Mouse (Mus musculus): ENCODE data around the gene Hoxb6. TPM values are rescaled to one million over a fixed set of nuclear protein-coding genes. Genes with fewer than 3 reads are reported as not detected.

Gene Hoxb6
- not detected for polyA plus RNA-seq (2017; shearing (Covaris generic))

DNA sequence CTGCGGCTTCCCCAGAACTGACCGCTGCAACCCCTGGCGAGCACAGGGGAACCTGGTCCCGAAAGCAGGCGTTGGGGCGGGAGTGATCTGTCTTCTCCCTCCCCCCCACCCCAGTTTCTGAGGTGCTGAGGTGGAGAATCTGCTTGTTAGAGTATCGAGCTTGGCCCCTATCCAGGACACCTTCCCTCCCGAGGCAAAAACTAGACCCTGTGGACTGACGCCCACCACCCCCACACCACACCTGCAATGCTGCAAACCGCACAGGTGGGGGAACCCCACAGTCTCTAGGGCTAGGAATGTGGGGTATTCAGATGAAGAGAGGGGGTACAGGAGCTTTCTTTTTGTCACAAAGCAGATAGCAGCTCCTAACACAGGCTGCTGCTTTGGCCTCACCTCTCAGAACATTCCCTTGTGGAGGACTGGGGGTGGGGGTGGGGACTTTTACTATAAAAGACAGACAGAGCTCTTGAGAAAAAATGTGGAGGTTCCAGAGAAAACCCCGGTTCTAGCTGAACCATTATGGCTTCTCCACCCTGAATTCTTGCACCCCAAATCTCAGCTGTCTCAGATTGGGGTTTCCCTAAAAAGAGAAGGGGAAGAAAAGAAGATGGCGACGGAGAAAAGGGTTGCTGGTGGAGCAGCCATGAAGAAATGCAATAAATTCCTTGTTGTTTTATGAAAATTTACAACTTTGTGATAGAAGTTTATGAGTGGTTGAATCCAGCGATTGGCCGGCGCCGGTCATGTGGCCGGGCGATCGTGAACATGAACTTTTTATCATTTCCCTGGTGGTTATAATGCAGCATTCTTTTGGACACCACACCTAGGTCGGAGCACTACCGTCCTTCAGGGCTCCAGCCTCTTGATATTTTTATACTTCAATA is at the start of gene Hoxb6:
Gene Hoxb6 (plus strand): TSS at position 796 of the 884 bp plus-strand sequence.

DNA sequence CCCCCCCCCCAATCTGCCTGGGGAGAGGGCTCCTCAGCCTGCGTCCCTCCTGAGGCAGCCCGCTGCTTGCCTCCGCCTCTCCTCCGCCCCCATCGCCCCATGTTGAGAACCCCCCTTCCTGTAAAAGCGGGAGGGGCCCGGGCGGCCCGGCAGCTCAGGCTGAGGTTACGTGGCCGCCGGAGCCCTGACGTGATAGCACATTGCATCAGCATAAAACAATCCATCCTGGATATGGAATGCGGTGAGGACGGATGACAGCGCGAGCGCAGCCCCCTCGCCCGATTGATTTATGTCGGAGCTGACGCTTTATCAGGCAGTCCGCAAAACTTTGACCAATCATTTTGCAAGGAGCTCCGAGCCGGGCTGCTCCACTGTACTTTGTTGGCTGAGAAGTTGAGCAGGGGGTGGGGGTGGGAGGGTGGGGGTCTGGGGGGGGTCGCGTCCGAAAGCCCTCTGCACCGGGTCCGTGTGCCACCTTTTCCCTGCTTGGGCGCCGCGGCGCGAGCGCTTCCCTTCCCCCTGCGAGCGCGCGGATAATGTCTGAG is 21.2 kb upstream of the Hoxb6 start, which contains the start of gene Hoxb9:
Gene Hoxb9 (plus strand): TSS at position 462 of the 545 bp plus-strand sequence.

DNA sequence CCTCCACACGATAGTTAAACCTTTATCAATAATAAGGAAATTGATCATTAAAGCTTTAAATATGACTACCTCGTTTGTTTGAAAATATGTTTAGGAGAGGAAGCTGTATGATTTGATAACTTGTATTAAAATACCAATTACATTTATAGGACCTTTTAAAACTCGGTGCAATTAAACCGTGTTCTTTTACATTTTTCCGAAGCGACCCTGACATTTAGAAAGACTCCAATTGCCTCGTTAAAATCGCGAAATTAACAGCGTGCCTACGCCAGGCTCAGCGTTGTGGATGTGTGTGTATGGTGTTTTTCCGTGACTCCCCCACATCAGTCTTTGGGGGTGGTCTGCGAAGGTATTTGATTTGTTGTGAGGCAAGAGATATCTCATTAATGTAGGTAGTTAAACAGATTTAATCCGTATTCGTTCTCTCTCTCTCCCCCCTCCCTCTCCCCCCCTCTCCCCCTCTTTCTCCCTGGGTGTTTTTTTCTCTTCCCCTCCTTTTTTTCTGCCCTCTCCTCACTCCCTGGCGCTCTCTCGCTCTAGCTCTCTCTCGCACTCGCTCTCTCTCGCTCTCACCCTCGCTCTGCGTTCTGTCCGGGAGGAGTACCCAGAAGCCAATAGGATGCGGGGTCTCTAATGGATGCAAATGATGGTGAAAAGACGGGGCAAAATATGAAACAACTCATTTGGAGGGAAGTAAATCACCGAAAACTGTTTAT is 10.3 kb upstream of the Hoxb6 start, which contains the start of gene Hoxb8:
Gene Hoxb8 (plus strand): TSS at position 51 of the 716 bp plus-strand sequence.

DNA sequence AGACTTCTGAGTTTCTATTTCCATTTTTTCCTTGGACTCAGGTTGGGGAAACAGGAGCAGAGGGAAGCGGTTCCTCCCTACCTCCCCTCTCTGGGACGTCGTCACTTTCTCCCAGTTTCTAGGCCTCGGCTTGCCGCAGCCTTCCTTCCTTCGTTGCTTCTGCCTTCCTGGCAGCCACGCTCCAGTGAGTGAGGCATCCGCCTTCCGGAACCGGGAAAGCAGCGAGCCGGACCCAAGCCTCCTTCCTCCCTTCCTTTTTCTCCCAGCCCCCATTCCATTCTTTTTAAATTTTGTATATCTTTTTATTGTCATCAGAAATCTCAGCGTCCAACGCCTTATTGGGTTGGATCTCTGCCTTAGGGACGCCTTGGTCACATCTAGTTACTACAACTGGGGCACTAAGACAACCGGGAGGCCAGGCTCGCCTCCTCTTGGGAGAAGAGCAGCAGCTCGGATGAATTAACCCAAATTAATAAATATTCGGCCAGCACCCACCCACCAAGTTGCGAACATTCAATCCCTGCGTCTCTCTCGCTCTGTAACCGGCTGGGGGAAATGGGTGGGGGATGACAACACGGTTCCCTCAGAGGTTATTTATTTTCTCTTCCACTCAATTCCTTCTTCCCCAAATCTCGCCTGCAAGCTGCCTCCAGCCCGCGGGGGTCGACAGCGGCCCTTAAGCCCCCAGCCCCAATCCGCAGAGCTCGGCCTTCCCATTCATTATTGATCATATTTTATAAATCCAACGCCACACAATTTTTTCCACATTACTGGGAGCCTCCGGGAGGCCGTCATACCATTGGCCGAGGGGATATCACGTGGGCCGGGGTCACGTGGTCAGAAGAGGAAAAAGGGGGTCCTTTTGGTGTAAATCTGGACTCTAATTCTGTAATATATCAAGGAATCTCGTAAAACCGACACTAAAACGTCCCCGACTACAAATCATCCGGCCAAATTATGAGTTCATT is 6.2 kb upstream of the Hoxb6 start, which contains the start of gene Hoxb7:
Gene Hoxb7 (plus strand): TSS at position 853 of the 968 bp plus-strand sequence.

DNA sequence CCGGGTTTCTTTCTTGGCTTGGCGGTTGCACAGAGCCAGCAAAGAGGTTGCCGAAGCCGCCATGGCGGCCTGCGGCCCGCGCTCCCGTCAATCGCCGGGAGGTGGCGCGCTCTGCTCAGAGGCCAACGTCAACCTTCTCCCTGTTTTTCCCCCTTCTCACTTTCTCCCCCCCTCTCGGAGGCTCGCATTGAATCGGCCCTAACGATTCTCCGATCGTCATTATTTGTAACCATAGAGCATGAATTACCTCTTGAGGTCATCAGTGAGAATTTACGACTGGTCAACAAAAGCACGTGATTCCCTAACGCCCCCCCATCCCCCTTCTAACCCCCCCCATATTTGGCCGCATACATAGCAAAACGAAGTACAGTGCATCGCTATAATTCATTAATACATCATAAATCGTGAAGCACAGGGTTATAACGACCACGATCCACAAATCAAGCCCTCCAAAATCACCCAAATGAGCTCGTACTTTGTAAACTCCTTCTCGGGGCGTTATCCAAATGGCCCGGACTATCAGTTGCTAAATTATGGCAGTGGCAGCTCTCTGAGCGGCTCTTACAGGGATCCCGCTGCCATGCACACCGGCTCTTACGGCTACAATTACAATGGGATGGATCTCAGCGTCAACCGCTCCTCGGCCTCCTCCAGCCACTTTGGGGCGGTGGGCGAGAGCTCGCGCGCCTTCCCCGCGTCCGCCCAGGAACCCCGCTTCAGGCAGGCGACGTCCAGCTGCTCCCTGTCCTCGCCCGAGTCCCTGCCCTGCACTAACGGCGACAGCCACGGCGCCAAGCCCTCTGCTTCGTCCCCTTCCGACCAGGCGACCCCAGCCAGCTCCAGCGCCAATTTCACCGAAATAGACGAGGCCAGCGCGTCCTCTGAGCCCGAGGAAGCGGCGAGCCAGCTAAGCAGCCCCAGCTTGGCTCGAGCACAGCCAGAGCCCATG is 11.1 kb downstream of the Hoxb6 start, which contains the start of gene Hoxb5:
Gene Hoxb5 (plus strand): TSS at position 186 of the 949 bp plus-strand sequence.

DNA sequence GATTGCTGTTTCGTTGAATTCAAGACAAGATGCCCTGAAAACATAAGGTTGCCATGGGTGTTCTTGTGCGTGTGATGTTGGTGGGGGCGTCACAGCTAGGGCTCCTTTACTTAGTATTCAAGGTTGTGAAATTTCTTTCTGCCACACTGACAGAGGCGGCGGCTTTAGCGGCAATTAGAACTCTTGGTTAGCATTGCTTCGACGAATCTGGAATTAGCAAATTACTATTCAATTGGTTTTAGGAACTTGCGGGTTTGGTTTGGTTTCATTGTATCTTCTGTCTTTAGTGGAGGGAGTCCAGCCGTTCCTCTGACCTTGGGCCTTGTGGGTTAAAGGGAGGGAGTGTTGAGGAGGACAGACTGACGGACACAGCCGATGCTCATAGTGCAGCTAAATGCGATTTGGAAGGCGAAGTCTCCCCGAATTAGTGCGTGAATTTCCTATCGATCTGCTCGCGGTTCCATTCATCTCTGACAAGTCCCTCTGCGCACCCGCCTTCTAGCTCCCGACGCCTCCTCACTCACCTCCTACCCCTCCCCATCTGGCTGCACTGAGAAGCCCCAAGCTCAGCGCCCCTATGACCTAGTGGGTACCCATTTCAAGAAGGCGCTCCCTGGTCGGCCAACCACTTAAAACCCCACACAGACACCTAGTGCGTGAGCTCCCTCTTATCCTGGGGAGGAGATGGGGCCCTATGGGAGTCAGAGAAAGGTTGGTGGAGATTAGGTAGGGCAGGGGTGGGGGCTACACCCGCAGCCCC is 25.5 kb downstream of the Hoxb6 start, which contains the start of gene Hoxb4:
Gene Hoxb4 (plus strand): TSS at position 660 of the 760 bp plus-strand sequence.

DNA sequence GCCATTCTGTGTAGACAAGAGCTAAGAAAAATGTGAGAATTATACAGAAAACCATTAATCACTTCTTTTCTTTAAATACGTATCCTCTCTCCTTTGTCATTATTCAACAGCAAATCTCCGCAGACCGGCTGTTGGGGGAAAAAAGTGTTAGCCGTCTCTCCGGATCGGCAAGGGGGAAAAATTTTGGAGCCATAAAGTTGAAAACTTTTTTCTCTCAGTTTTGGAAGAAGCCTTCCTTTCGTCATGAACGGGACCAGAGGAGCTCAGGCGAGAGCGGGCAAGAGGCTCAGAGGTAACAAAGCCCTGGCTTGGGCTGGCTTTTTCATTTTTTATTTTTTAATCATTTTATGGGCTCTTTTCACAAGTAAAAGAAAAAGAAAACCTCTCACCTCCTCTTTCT is 30.9 kb downstream of the Hoxb6 start, which contains the start of gene Hoxb3:
Gene Hoxb3 (plus strand): TSS at position 173 of the 400 bp plus-strand sequence.

DNA sequence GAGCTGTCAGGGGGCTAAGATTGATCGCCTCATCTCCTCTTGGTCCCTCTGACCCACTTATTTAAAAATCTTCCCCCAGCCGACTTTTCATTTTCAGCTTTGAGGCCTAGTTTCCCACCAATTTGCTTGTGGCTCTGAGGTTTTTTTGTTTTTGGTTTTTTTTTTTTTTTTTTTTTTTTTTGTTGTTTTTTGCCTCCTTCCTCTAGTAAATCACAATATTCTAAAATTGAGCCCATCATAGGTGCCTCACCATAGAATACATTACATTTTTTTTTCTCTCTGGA is 58.0 kb downstream of the Hoxb6 start, which contains the start of gene Hoxb2:
Gene Hoxb2 (plus strand): TSS at position 185 of the 284 bp plus-strand sequence.

Other genes with a start within 250 kb of the Hoxb6 start
- 10.2 TPM for gene Ube2z, start 227.1 kb upstream of the Hoxb6 start, polyA plus RNA-seq (2017; shearing (Covaris generic))
- gene Atp5g1, start 216.8 kb upstream of the Hoxb6 start, polyA plus RNA-seq (2017; shearing (Covaris generic)), result 380 TPM
- not detected for gene Calcoco2, start 180.5 kb upstream of the Hoxb6 start, polyA plus RNA-seq (2017; shearing (Covaris generic))
- gene Ttll6, start 158.7 kb upstream of the Hoxb6 start, polyA plus RNA-seq (2017; shearing (Covaris generic)), result not detected
- not detected for gene Hoxb13, start 98.2 kb upstream of the Hoxb6 start, polyA plus RNA-seq (2017; shearing (Covaris generic))
- not detected for gene Hoxb9, start 21.0 kb upstream of the Hoxb6 start, polyA plus RNA-seq (2017; shearing (Covaris generic))
- gene Hoxb8, start 10.6 kb upstream of the Hoxb6 start, polyA plus RNA-seq (2017; shearing (Covaris generic)), result not detected
- gene Hoxb7, start 5.9 kb upstream of the Hoxb6 start, polyA plus RNA-seq (2017; shearing (Covaris generic)), result not detected
- gene Hoxb5, start 10.9 kb downstream of the Hoxb6 start, polyA plus RNA-seq (2017; shearing (Covaris generic)), result not detected
- 0.33 TPM for gene Hoxb4, start 25.8 kb downstream of the Hoxb6 start, polyA plus RNA-seq (2017; shearing (Covaris generic))
- not detected for gene Hoxb3, start 30.9 kb downstream of the Hoxb6 start, polyA plus RNA-seq (2017; shearing (Covaris generic))
- gene Hoxb2, start 58.0 kb downstream of the Hoxb6 start, polyA plus RNA-seq (2017; shearing (Covaris generic)), result not detected
- gene Hoxb1, start 73.3 kb downstream of the Hoxb6 start, polyA plus RNA-seq (2017; shearing (Covaris generic)), result not detected
- gene Skap1, start 172.1 kb downstream of the Hoxb6 start, polyA plus RNA-seq (2017; shearing (Covaris generic)), result 838 TPM